Mouse (Mus musculus) brain, adult 2 months (tissue): ENCODE results near the gene Foxd1.

Experiments
- DNase-seq: peaks from one replicate; pipeline ENCODE4 v3.0.0; 2011; ENCODE audit warnings: low read depth, low spot score

Foxd1 gene

DNA sequence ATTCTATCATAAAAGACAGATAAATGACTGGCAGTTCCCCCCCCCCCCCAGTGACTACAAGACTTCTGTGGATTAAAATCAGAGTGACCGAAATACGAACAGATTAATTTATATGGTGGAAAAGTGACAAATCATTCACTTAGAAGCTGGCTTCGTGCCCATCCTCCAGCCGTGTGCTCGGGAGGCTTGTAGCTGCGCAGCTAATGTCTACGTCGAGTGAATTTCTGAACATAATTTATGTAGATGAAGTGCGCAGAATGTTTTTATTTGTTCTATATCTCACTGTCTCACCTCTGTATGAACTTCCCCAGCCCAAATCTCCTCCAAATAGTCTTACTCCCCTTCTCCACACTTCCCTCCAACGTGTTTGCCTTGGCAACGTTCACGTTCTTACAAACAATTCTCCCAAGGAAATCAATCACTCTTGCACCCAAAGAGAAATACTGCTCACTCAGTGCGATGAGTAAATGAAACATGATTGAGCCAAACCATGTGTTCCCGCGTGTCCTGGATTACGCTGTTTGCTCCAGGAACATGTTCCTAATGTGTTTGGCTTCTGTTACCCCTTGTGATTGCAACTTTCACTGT is 30.0 kb downstream of the Foxd1 start:
- DNase-seq: no peak

GRCm38 (mm10) chr13:98385877-98386276 is 31.8 kb downstream of the Foxd1 start:
- no peak for DNase-seq

DNA sequence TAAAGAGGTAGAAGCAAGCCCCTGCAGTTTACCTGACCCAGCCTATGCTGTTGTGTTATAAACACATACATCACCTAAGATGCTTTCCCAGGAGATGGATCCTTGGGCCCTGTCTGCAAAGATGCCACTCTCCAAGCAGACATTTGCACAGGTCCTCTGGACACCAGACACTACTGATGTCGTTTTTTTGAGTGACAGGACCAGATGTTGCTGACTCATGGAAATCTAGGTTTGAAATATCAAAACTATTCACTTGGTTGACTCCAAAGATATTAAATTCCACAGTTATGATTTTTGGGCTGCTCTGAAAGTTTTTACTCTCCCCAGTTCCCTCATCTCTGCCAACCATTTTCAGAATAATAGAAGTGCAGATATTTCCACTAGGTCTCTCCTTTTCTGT is 35.0 kb downstream of the Foxd1 start:
- no peak for DNase-seq

GRCm38 (mm10) chr13:98390363-98390762 is 36.3 kb downstream of the Foxd1 start:
- no peak for DNase-seq

- DNase-seq: no peak
Measured at GRCm38 (mm10) chr13:98390771-98391634, 37.0 kb downstream of the Foxd1 start.

- no peak for DNase-seq
Measured at GRCm38 (mm10) chr13:98391635-98391990, 37.6 kb downstream of the Foxd1 start.

GRCm38 (mm10) chr13:98392031-98392430 is 38.0 kb downstream of the Foxd1 start:
- DNase-seq: no peak

- DNase-seq: peak; percentile 33
Measured at GRCm38 (mm10) chr13:98393356-98394070, 39.5 kb downstream of the Foxd1 start.
